Mouse (Mus musculus) intestine, embryonic 14.5 days (tissue): ENCODE data around the gene Nipsnap3b. TPM values are rescaled to one million over a fixed set of nuclear protein-coding genes. Genes with fewer than 3 reads are reported as not detected.

Experiments
- ATAC-seq: fragments of 200-750 bp; cut with Nextera tagmentation; replicated peaks from 2 replicates; pipeline ENCODE4 v1.8.0; 2017; ENCODE audit warnings: low read depth, moderate number of reproducible peaks, moderate TSS enrichment, moderate library complexity; ENCODE audit not compliant: low FRiP score, low TSS enrichment
- DNase-seq: peaks from one replicate; pipeline ENCODE4 v3.0.0-alpha.2; 2018; ENCODE audit warnings: low spot score
- H3K27ac ChIP-seq: fragments of 300-500 bp; sonication (generic); 2 replicates; pipeline ENCODE4 v1.5.1; 2014; ENCODE audit warnings: low read depth, mild to moderate bottlenecking, control low read depth
- H3K27me3 ChIP-seq: fragments of 300-500 bp; sonication (generic); replicated peaks from 2 replicates; pipeline ENCODE4 v1.6.1; 2014; ENCODE audit warnings: low read length, control low read depth; ENCODE audit not compliant: control insufficient read depth, insufficient read depth
- H3K36me3 ChIP-seq: fragments of 300-500 bp; sonication (generic); 2 replicates; pipeline ENCODE4 v1.6.1; 2014; ENCODE audit warnings: low read length, control low read depth; ENCODE audit not compliant: control insufficient read depth, insufficient read depth
- H3K4me1 ChIP-seq: fragments of 300-500 bp; sonication (generic); replicated peaks from 2 replicates; pipeline ENCODE4 v1.6.1; 2014; ENCODE audit warnings: low read length, control low read depth, mixed read lengths; ENCODE audit not compliant: control insufficient read depth, insufficient read depth
- H3K4me2 ChIP-seq: fragments of 300-500 bp; sonication (generic); 2 replicates; pipeline ENCODE4 v1.6.1; 2014; ENCODE audit warnings: low read length
- H3K4me3 ChIP-seq: fragments of 300-500 bp; sonication (generic); 2 replicates; pipeline ENCODE4 v1.5.1; 2014; ENCODE audit warnings: low read depth, low read length, control low read depth, mixed read lengths
- H3K9ac ChIP-seq: fragments of 300-500 bp; sonication (generic); 2 replicates; pipeline ENCODE4 v1.6.1; 2014; ENCODE audit warnings: mild to moderate bottlenecking, low read length
- H3K9me3 ChIP-seq: fragments of 300-500 bp; sonication (generic); 2 replicates; pipeline ENCODE4 v1.6.1; 2016; ENCODE audit warnings: low read length, control low read depth; ENCODE audit not compliant: control insufficient read depth
- WGBS: fragments of 180-500 bp; shearing (Covaris S2); extraction: QIAGEN DNeasy Blood & Tissue Kit; methylation state at CpG from one replicate; pipeline ENCODE4 v1.1.7; 2014; 5-methylcytosine and 5-hydroxymethylcytosine counted together
- polyA plus RNA-seq: library from polyadenylated mRNA; unstranded; fragments of >200 nt; fragmentation: Nextera tagmentation; extraction: Ambion mirVana; gene quantifications from 2 replicates; pipeline ENCODE4 v1.2.1, GENCODE M21; 2014

The Nipsnap3b gene
- polyA plus RNA-seq, 1 experiment from 2014 or later, result 99.2 TPM

DNA sequence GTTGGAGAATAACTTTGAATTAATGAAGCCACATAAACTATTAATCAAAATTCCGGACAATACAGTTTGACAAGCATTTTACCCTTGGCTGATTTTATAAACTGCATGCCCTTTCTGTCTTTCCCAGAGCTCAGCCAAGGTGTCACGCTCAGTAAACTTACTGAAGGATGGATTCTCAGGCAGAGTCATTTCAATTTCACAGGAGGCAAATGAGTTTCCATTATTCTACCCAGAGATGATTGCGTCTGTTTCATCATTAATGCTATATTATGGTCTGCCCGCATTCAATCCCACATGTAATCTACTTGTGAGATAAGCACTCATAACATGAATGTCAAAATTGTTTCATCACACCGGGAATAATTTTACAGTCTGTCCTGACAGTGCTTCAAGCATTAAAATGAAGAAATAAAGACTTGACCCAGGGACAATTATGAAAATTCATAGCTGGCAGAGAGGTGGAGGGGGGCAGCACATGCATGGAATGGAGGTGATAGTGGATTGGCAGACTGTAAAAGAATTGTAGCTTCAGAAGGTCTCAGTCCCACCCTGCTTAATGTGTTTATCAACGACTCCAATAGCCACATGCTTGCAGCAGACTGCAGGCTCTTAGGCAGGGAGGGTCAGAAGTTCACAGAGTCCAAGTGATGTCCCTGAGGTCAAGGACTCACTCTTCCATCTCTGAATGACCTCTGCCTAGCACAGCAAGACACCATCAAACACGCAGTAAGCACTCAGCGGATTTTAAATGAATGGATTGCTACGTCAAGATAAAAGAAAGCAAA lies 34.8 kb downstream of the Nipsnap3b start:
- H3K4me3 ChIP-seq, result no peak overlapping the region
- H3K27ac ChIP-seq, result no peak overlapping the region
- WGBS, result 66% methylated on average over 9 of the region's 9 CpGs
- H3K36me3 ChIP-seq, result peaks cover 22% of the 10 kb centered on the region
- ATAC-seq (no peak), DNase-seq (no peak)
- no peak overlapping the region for H3K9ac ChIP-seq
- H3K4me2 ChIP-seq, result no peak overlapping the region
- H3K27me3 ChIP-seq, result no peaks in the 10 kb centered on the region
- no peaks in the 10 kb centered on the region for H3K9me3 ChIP-seq
- H3K4me1 ChIP-seq, result no peaks in the 10 kb centered on the region

DNA sequence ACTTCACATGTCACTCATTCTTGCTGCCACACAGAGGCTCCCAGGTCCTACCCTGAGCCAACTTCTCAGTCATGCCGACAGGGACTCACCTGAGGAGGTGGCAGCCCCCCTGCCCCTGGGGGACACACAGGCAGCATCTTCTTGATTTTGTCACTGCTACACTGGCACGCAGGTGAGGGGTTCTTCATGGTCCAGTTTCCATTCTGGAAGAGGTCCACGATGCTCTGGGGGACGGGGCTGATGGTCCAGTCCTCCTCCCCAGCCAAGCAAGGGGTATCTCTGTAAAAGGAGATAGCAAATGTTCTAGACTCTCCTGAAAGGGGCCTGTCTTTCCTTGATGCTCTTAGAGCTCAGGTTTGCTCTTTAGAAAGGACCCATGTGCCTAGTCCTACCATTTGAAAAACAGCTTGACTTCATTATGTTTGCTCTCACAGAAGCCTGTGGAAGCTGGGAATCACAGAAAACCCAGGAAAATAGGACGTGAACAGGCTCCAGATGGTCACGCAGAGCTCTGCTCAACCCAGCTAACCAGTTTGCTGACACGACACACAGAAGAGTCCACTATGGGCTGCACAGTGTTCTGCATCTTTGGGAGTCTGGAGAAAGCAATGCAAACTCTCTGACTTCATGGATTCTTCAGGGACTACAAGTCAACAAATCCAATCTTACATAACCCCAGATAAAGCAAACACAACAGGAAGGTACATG lies 50.8 kb downstream of the Nipsnap3b start:
- Histone ChIP-seq H3K4me3 (no peak overlapping the region), H3K4me2 (no peak overlapping the region), H3K36me3 (peaks cover 9% of the 10 kb centered on the region), H3K9me3 (no peaks in the 10 kb centered on the region), H3K4me1 (no peaks in the 10 kb centered on the region), H3K27me3 (no peaks in the 10 kb centered on the region), H3K27ac (no peak overlapping the region), H3K9ac (no peak overlapping the region)
- WGBS, result 83% methylated on average over 7 of the region's 7 CpGs
- DNase-seq (no peak), ATAC-seq (no peak)

Other genes starting within 250 kb of the Nipsnap3b start
- gene Olfr275, start 197.3 kb upstream of the Nipsnap3b start, polyA plus RNA-seq, result not detected in 2 replicates
- not detected in 2 replicates for gene Olfr273, start 152.6 kb upstream of the Nipsnap3b start, polyA plus RNA-seq
- gene Olfr272, start 92.7 kb upstream of the Nipsnap3b start, polyA plus RNA-seq, result not detected in 2 replicates
- not detected in 2 replicates for gene Olfr270, start 47.3 kb upstream of the Nipsnap3b start, polyA plus RNA-seq
- gene Nipsnap3a, start 22.6 kb upstream of the Nipsnap3b start, polyA plus RNA-seq, result not detected in 2 replicates
- 4.4 and 5.1 TPM in 2 replicates for gene Abca1, start 148.0 kb downstream of the Nipsnap3b start, polyA plus RNA-seq